ENCODE assay signal across 13 mouse cellular contexts in genomic region chr17:32501051-32501450, GRCm38 (mm10). TPM values are rescaled to one million over a fixed set of nuclear protein-coding genes. Genes with fewer than 3 reads are reported as not detected.
"Had no signal": no experiment of that assay in that cellular context is flagged by ENCODE, and none has a peak within 500 bp of the region (broad histone marks: within the 10 kb centered on the region; RNA-seq: fewer than 3 reads in every experiment).

No protein-coding gene starts in this region.

- H3K4me1 ChIP-seq: limb, embryonic 12.5 days; neural tube, embryonic 12.5 days had no signal

- H3K9ac ChIP-seq: limb, embryonic 12.5 days; liver, embryonic 13.5 days; neural tube, embryonic 12.5 days had no signal

- ATAC-seq: intestine, embryonic 16.5 days; lung, postnatal 0 days had no signal

- DNase-seq: layer of hippocampus, adult 9-11 months; layer of hippocampus, postnatal 36 days; liver, embryonic 13.5 days; lung, adult 18-20 months; lung, postnatal 4 days; midbrain, embryonic 14.5 days; thymus, adult 2 months; thymus, postnatal 25 days had no signal

- H3K4me3 ChIP-seq: limb, embryonic 12.5 days; liver, embryonic 13.5 days; midbrain, embryonic 10.5 days; neural tube, embryonic 12.5 days had no signal

- H3K36me3 ChIP-seq: limb, embryonic 12.5 days; liver, embryonic 13.5 days; midbrain, embryonic 10.5 days; neural tube, embryonic 12.5 days had no signal

- H3K9me3 ChIP-seq: liver, embryonic 13.5 days; neural tube, embryonic 12.5 days had no signal

- H3K27ac ChIP-seq: limb, embryonic 12.5 days; liver, embryonic 13.5 days; midbrain, embryonic 10.5 days; neural tube, embryonic 12.5 days had no signal

- H3K27me3 ChIP-seq: limb, embryonic 12.5 days; liver, embryonic 13.5 days; neural tube, embryonic 12.5 days had no signal

- H3K4me2 ChIP-seq: limb, embryonic 12.5 days; liver, embryonic 13.5 days; neural tube, embryonic 12.5 days had no signal

RNA-seq across cellular contexts. Expression of gene Cyp4f39, which starts 48.5 kb away (rescaled TPM):
- polyA plus RNA-seq: limb, embryonic 12.5 days had no signal
